Mouse (Mus musculus) heart, embryonic 11.5 days (tissue): ENCODE results near the gene Them7. TPM values are rescaled to one million over a fixed set of nuclear protein-coding genes. Genes with fewer than 3 reads are reported as not detected.

Experiments used
- ATAC-seq: fragments of 200-750 bp; cut with Nextera tagmentation; replicated peaks from 2 replicates; pipeline ENCODE4 v1.8.0; 2017; ENCODE audit warnings: moderate library complexity; ENCODE audit not compliant: insufficient number of reproducible peaks, low FRiP score, low TSS enrichment
- H3K27ac ChIP-seq: fragments of 300-500 bp; sonication (generic); 2 replicates; pipeline ENCODE4 v1.5.1; 2014; ENCODE audit warnings: mild to moderate bottlenecking, low read depth, low read length
- H3K27me3 ChIP-seq: fragments of 300-500 bp; sonication (generic); 2 replicates; pipeline ENCODE4 v1.6.1; 2014; ENCODE audit warnings: mild to moderate bottlenecking, low read length, mixed read lengths; ENCODE audit not compliant: control insufficient read depth, insufficient read depth
- H3K36me3 ChIP-seq: fragments of 300-500 bp; sonication (generic); 2 replicates; pipeline ENCODE4 v1.6.1; 2014; ENCODE audit warnings: mild to moderate bottlenecking, low read length, moderate library complexity, mixed read lengths; ENCODE audit not compliant: control insufficient read depth, insufficient read depth
- H3K4me1 ChIP-seq: fragments of 300-500 bp; sonication (generic); 2 replicates; pipeline ENCODE4 v1.6.1; 2014; ENCODE audit warnings: low read length; ENCODE audit not compliant: control insufficient read depth, insufficient read depth
- H3K4me2 ChIP-seq: fragments of 300-500 bp; sonication (generic); 2 replicates; pipeline ENCODE4 v1.6.1; 2014; ENCODE audit warnings: mild to moderate bottlenecking, moderate library complexity
- H3K4me3 ChIP-seq: fragments of 300-500 bp; sonication (generic); 2 replicates; pipeline ENCODE4 v1.5.1; 2014; ENCODE audit warnings: low read depth, low read length
- H3K9ac ChIP-seq: fragments of 300-500 bp; sonication (generic); 2 replicates; pipeline ENCODE4 v1.6.1; 2014; ENCODE audit warnings: mild to moderate bottlenecking, low read depth, low read length, moderate library complexity
- H3K9me3 ChIP-seq: fragments of 300-500 bp; sonication (generic); replicated peaks from 2 replicates; pipeline ENCODE4 v1.6.1; 2016; ENCODE audit warnings: low read length; ENCODE audit not compliant: control insufficient read depth
- WGBS: fragments of 180-500 bp; shearing (Covaris S2); extraction: QIAGEN DNeasy Blood & Tissue Kit; methylation state at CpG from one replicate; pipeline ENCODE4 v1.1.7; 2014; ENCODE audit not compliant: insufficient replicate concordance; 5-methylcytosine and 5-hydroxymethylcytosine counted together
- polyA plus RNA-seq: library from polyadenylated mRNA; unstranded; fragments of >200 nt; fragmentation: Nextera tagmentation; extraction: Ambion mirVana; gene quantifications from 2 replicates; pipeline ENCODE4 v1.2.1, GENCODE M21; 2014

Gene Them7
- polyA plus RNA-seq, 1 experiment from 2014 or later = 1.5 TPM

- Histone ChIP-seq H3K4me3 (no peak overlapping the region), H3K27ac (no peak overlapping the region), H3K27me3 (0 out of 2 replicates have a peak, but pooled peaks cover 2% of the 10 kb centered on the region), H3K4me1 (peaks cover 4% of the 10 kb centered on the region; the same call in 1 of the 2 replicates), H3K36me3 (no peaks in the 10 kb centered on the region), H3K9me3 (no peaks in the 10 kb centered on the region), H3K4me2 (no peak overlapping the region), H3K9ac (no peak overlapping the region)
- WGBS = 44% methylated on average over 10 of the region's 10 CpGs
- ATAC-seq = no peak
These were observed 110.0 kb downstream of the Them7 start for GRCm38 (mm10) chr2:105333976-105334713.

GRCm38 (mm10) chr2:105335661-105336060, 111.5 kb downstream of the Them7 start:
- Histone ChIP-seq H3K36me3 (no peaks in the 10 kb centered on the region), H3K4me1 (peaks cover 4% of the 10 kb centered on the region; the same call in 1 of the 2 replicates), H3K27me3 (0 out of 2 replicates have a peak, but pooled peaks cover 2% of the 10 kb centered on the region), H3K4me3 (no peak overlapping the region), H3K27ac (no peak overlapping the region), H3K9ac (no peak overlapping the region), H3K4me2 (no peak overlapping the region), H3K9me3 (no peaks in the 10 kb centered on the region)
- no peak for ATAC-seq
- WGBS = 67% methylated on average over 2 of the region's 2 CpGs

GRCm38 (mm10) chr2:105336314-105337027, 112.4 kb downstream of the Them7 start:
- Histone ChIP-seq H3K27ac (no peak overlapping the region), H3K9ac (no peak overlapping the region), H3K9me3 (no peaks in the 10 kb centered on the region), H3K4me2 (no peak overlapping the region), H3K27me3 (0 out of 2 replicates have a peak, but pooled peaks cover 2% of the 10 kb centered on the region), H3K4me3 (no peak overlapping the region), H3K36me3 (no peaks in the 10 kb centered on the region), H3K4me1 (peaks cover 4% of the 10 kb centered on the region; the same call in 1 of the 2 replicates)
- 25% methylated on average over 12 of the region's 12 CpGs for whole genome bisulfite sequencing
- ATAC-seq = no peak

GRCm38 (mm10) chr2:105337171-105337875, 113.2 kb downstream of the Them7 start:
- no peaks in the 10 kb centered on the region for H3K9me3 ChIP-seq
- no peak overlapping the region for H3K27ac ChIP-seq
- H3K4me3 ChIP-seq = no peak overlapping the region
- 32% methylated on average over 8 of the region's 8 CpGs for WGBS
- no peak overlapping the region for H3K9ac ChIP-seq
- no peaks in the 10 kb centered on the region for H3K36me3 ChIP-seq
- 0 out of 2 replicates have a peak, but pooled peaks cover 2% of the 10 kb centered on the region for H3K27me3 ChIP-seq
- ATAC-seq = no peak
- no peak overlapping the region for H3K4me2 ChIP-seq
- peaks cover 4% of the 10 kb centered on the region; the same call in 1 of the 2 replicates for H3K4me1 ChIP-seq

- ATAC-seq = no peak
- no peak overlapping the region for H3K9ac ChIP-seq
- no peak overlapping the region for H3K4me3 ChIP-seq
- H3K36me3 ChIP-seq = no peaks in the 10 kb centered on the region
- peaks cover 1% of the 10 kb centered on the region; the same call in 1 of the 2 replicates for H3K4me1 ChIP-seq
- H3K4me2 ChIP-seq = no peak overlapping the region
- no peaks in the 10 kb centered on the region for H3K9me3 ChIP-seq
- no peaks in the 10 kb centered on the region for H3K27me3 ChIP-seq
- H3K27ac ChIP-seq = no peak overlapping the region
- WGBS = 59% methylated on average over 3 of the region's 3 CpGs
These were observed 115.9 kb downstream of the Them7 start for GRCm38 (mm10) chr2:105339993-105340392.

GRCm38 (mm10) chr2:105348886-105349285, 124.8 kb downstream of the Them7 start:
- 72% methylated on average over 6 of the region's 6 CpGs for WGBS
- H3K27me3 ChIP-seq = no peaks in the 10 kb centered on the region
- no peak overlapping the region for H3K4me3 ChIP-seq
- no peaks in the 10 kb centered on the region for H3K36me3 ChIP-seq
- no peaks in the 10 kb centered on the region for H3K9me3 ChIP-seq
- H3K4me1 ChIP-seq = peaks cover 2% of the 10 kb centered on the region; the same call in 1 of the 2 replicates
- ATAC-seq = no peak
- no peak overlapping the region for H3K27ac ChIP-seq
- no peak overlapping the region for H3K9ac ChIP-seq
- no peak overlapping the region for H3K4me2 ChIP-seq

- no peaks in the 10 kb centered on the region for H3K36me3 ChIP-seq
- no peak overlapping the region for H3K9ac ChIP-seq
- H3K4me2 ChIP-seq = no peak overlapping the region; the same call in 1 of the 2 replicates
- no peak overlapping the region for H3K27ac ChIP-seq
- peaks cover 2% of the 10 kb centered on the region; the same call in 1 of the 2 replicates for H3K4me1 ChIP-seq
- no peaks in the 10 kb centered on the region for H3K27me3 ChIP-seq
- ATAC-seq = no peak
- no peak overlapping the region for H3K4me3 ChIP-seq
- no peaks in the 10 kb centered on the region for H3K9me3 ChIP-seq
- WGBS = 41% methylated on average over 5 of the region's 5 CpGs
These were observed 132.7 kb downstream of the Them7 start for GRCm38 (mm10) chr2:105356791-105357190.

GRCm38 (mm10) chr2:105358040-105358439, 133.9 kb downstream of the Them7 start:
- Histone ChIP-seq H3K36me3 (no peaks in the 10 kb centered on the region), H3K4me3 (no peak overlapping the region)

More at GRCm38 (mm10) chr2:105358040-105358439, 133.9 kb downstream of the Them7 start:
- Histone ChIP-seq H3K9me3 (no peaks in the 10 kb centered on the region), H3K27me3 (no peaks in the 10 kb centered on the region), H3K9ac (no peak overlapping the region), H3K27ac (no peak overlapping the region), H3K4me1 (peaks cover 2% of the 10 kb centered on the region; the same call in 1 of the 2 replicates), H3K4me2 (no peak overlapping the region)
- ATAC-seq = no peak
- WGBS = 84% methylated on average over 3 of the region's 3 CpGs
